Mouse (Mus musculus) lung, adult 18-20 months (tissue): ENCODE data around the gene Mettl23.
"Not testable (repeated sequence)": the region's sequence is repeated elsewhere in the genome, so short reads cannot be mapped to it uniquely, and the experiment has no call there.

Source experiments
- DNase-seq, 2 experiments: peaks; one replicate each; pipeline ENCODE4 v3.0.0; 2022; ENCODE audit warnings: mixed read lengths in 2 of 2

The Mettl23 gene

GRCm38 (mm10) chr11:116819932-116820593, 23.0 kb upstream of the Mettl23 start:
- DNase-seq, result peak in 1 of 2 experiments; percentile 38

GRCm38 (mm10) chr11:116821057-116821940, 21.8 kb upstream of the Mettl23 start:
- peak in 1 of 2 experiments; percentile 43 for DNase-seq

- no peak for DNase-seq
Measured at GRCm38 (mm10) chr11:116822215-116822614, 20.9 kb upstream of the Mettl23 start.

GRCm38 (mm10) chr11:116822626-116823025, 20.5 kb upstream of the Mettl23 start:
- no peak for DNase-seq

- no peak for DNase-seq
Measured at GRCm38 (mm10) chr11:116823255-116823654, 19.8 kb upstream of the Mettl23 start.

GRCm38 (mm10) chr11:116823885-116824284, 19.2 kb upstream of the Mettl23 start:
- DNase-seq, result not testable (repeated sequence)

GRCm38 (mm10) chr11:116825230-116825629, 17.8 kb upstream of the Mettl23 start:
- no peak for DNase-seq

GRCm38 (mm10) chr11:116826550-116827504, 16.3 kb upstream of the Mettl23 start:
- no peak for DNase-seq

- DNase-seq, result peak; percentile 81 to 85
Measured at GRCm38 (mm10) chr11:116827534-116828165, 15.4 kb upstream of the Mettl23 start, which contains the start of gene Mxra7. TSS of gene Mxra7 (minus strand) at chr11:116828046.

- DNase-seq, result no peak
Measured at GRCm38 (mm10) chr11:116832172-116832685, 10.8 kb upstream of the Mettl23 start.

- DNase-seq, result no peak
Measured at GRCm38 (mm10) chr11:116834954-116835353, 8.1 kb upstream of the Mettl23 start.

GRCm38 (mm10) chr11:116836283-116836682, 6.8 kb upstream of the Mettl23 start:
- DNase-seq, result no peak

- DNase-seq, result no peak
Measured at GRCm38 (mm10) chr11:116837441-116837840, 5.6 kb upstream of the Mettl23 start.

- DNase-seq, result no peak
Measured at GRCm38 (mm10) chr11:116838936-116839335, 4.1 kb upstream of the Mettl23 start.

GRCm38 (mm10) chr11:116839601-116840000, 3.5 kb upstream of the Mettl23 start:
- no peak for DNase-seq

GRCm38 (mm10) chr11:116840748-116841147, 2.3 kb upstream of the Mettl23 start:
- DNase-seq, result no peak

- DNase-seq, result peak; percentile 65 to 66
Measured at GRCm38 (mm10) chr11:116842531-116843260, 382 bp upstream of the Mettl23 start.

GRCm38 (mm10) chr11:116846593-116847181, 3.6 kb downstream of the Mettl23 start:
- no peak for DNase-seq

- DNase-seq, result no peak
Measured at GRCm38 (mm10) chr11:116847187-116848085, 4.4 kb downstream of the Mettl23 start.
